Mouse (Mus musculus) stomach, postnatal 0 days (tissue): ENCODE measurements around the gene Mesp2.

Experiments used
- CTCF ChIP-seq: IDR thresholded peaks from 2 replicates; pipeline ENCODE4 v1.5.1; 2016; ENCODE audit warnings: antibody characterized with exemption, low read depth, mild to moderate bottlenecking, moderate library complexity
- EP300 ChIP-seq: optimal IDR thresholded peaks from 2 replicates; pipeline ENCODE3; 2016; ENCODE audit warnings: antibody characterized with exemption

- TF ChIP-seq CTCF = no peak
- no peak for TF ChIP-seq EP300
Measured at GRCm38 (mm10) chr7:79798606-79799005, 11.9 kb upstream of the Mesp2 start.
